In the genomic region with DNA sequence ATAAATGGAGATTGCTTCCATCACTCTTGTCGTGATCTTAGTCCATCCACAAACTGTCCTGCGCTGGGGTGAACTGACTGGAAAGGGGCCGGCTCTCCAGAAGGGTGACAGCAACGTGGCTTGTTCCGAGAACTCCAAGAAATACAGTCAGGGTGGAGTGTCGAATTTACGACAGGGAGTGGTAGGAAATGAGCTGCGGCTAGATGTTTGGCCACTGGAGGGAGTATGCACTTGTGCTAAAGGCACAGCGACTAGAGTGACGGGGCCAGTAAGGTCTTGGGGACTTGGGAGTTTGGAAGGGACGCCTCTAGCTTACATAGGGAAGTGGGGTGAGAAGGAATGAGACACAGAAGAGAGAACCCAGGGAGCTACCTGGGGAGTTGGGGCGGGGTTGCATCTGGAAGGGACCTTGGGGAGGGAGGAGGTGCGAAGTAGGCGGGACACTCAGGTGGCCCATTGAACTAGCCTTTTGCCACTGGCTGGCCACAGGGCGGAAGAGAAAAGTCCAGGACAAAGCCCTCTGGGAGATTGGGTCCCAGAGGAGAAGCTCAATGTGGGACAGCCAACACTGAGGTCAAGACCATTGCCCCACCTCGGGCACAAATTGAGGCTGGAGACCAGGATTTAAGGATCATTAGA, we compare ENCODE assay signal across 8 mouse cellular contexts. TPM values are rescaled to one million over a fixed set of nuclear protein-coding genes. Genes with fewer than 3 reads are reported as not detected.
DNase-seq lines count a peak whose midpoint lies in the region; ATAC-seq and TF ChIP-seq lines count a peak whose summit lies in the region.

Gmfg (plus strand) TSS at position 516 of the 639 bp plus-strand sequence.

- H3K4me3 ChIP-seq in heart, embryonic 11.5 days (ENCODE audit: low read depth, low read length): peak within 1 kb of the TSS; percentile 95
- peak within 1 kb of the TSS; percentile 68 for H3K4me3 ChIP-seq in kidney, embryonic 16.5 days (ENCODE audit: low read length)
- peak within 1 kb of the TSS; percentile 93 for H3K4me3 ChIP-seq in liver, embryonic 12.5 days
- H3K4me3 ChIP-seq in stomach, embryonic 15.5 days (replicated peaks): peak within 1 kb of the TSS; percentile 89

- H3K27ac ChIP-seq in heart, embryonic 11.5 days (ENCODE audit: low read depth, low read length): peak within 1 kb of the TSS; percentile 73
- H3K27ac ChIP-seq in kidney, embryonic 16.5 days (ENCODE audit: low read length): peak within 1 kb of the TSS; percentile 83
- peak within 1 kb of the TSS; percentile 83 for H3K27ac ChIP-seq in liver, embryonic 12.5 days
- peak within 1 kb of the TSS; percentile 73 for H3K27ac ChIP-seq in stomach, embryonic 15.5 days

- H3K9ac ChIP-seq in heart, embryonic 11.5 days (ENCODE audit: low read depth, low read length): peak within 1 kb of the TSS; percentile 80
- H3K9ac ChIP-seq in kidney, embryonic 16.5 days (replicated peaks; ENCODE audit: low read length): peak within 1 kb of the TSS; percentile 72
- peak within 1 kb of the TSS; percentile 73 for H3K9ac ChIP-seq in liver, embryonic 12.5 days
- peak within 1 kb of the TSS; percentile 35; the same call in 1 of the 2 replicates for H3K9ac ChIP-seq in stomach, embryonic 15.5 days

- DNase-seq in CD4-positive helper T cell, adult 2 months (ENCODE audit: low read depth, low spot score): peak; percentile 92
- peak; percentile 91 for DNase-seq in brain, embryonic 14.5 days (ENCODE audit: low read depth)
- DNase-seq in naive thymus-derived CD4-positive, alpha-beta T cell, adult 2 months (ENCODE audit: low read depth): peak; percentile 94

- peaks cover 16% of the 10 kb centered on the region; the same call in 1 of the 2 replicates for H3K4me1 ChIP-seq in heart, embryonic 11.5 days (ENCODE audit: control insufficient read depth, insufficient read depth, low read length)
- peaks cover 28% of the 10 kb centered on the region for H3K4me1 ChIP-seq in kidney, embryonic 16.5 days (ENCODE audit: insufficient read depth, low read length)
- H3K4me1 ChIP-seq in liver, embryonic 12.5 days: peaks cover 67% of the 10 kb centered on the region
- peaks cover 27% of the 10 kb centered on the region for H3K4me1 ChIP-seq in stomach, embryonic 15.5 days

- H3K9me3 ChIP-seq in heart, embryonic 11.5 days (replicated peaks; ENCODE audit: control insufficient read depth, low read length): no peaks in the 10 kb centered on the region
- H3K9me3 ChIP-seq in kidney, embryonic 16.5 days (ENCODE audit: low read length): no peaks in the 10 kb centered on the region
- no peaks in the 10 kb centered on the region for H3K9me3 ChIP-seq in liver, embryonic 12.5 days (replicated peaks)
- no peaks in the 10 kb centered on the region for H3K9me3 ChIP-seq in stomach, embryonic 15.5 days

- no peaks in the 10 kb centered on the region for H3K27me3 ChIP-seq in heart, embryonic 11.5 days (ENCODE audit: control insufficient read depth, insufficient read depth, low read length)
- no peaks in the 10 kb centered on the region for H3K27me3 ChIP-seq in kidney, embryonic 16.5 days (ENCODE audit: insufficient read depth, low read length)
- no peaks in the 10 kb centered on the region for H3K27me3 ChIP-seq in liver, embryonic 12.5 days (replicated peaks)
- H3K27me3 ChIP-seq in stomach, embryonic 15.5 days (replicated peaks): no peaks in the 10 kb centered on the region

- ATAC-seq in erythroblast, adult 5-6 weeks (replicated peaks; ENCODE audit: low FRiP score, poor library complexity, severe bottlenecking): peak; percentile 76
- ATAC-seq in heart, embryonic 11.5 days (replicated peaks; ENCODE audit: insufficient number of reproducible peaks, low FRiP score, low TSS enrichment): peak; percentile 19
- peak; percentile 46 for ATAC-seq in kidney, embryonic 16.5 days (ENCODE audit: low FRiP score, low TSS enrichment)
- peak; percentile 34 for ATAC-seq in liver, embryonic 12.5 days
- peak; percentile 23 for ATAC-seq in stomach, embryonic 15.5 days (ENCODE audit: insufficient read depth, low FRiP score, low read depth)

- TF ChIP-seq CTCF in brain, embryonic 14.5 days (IDR thresholded peaks at IDR 0.05; ENCODE audit: borderline replicate concordance, extremely low read depth, insufficient read depth, insufficient read length): peak; percentile 75; the same call in 1 of the 2 replicates

- TF ChIP-seq POLR2A in brain, embryonic 14.5 days (IDR thresholded peaks at IDR 0.05; ENCODE audit: borderline replicate concordance, extremely low read depth, insufficient read depth, insufficient read length, poor library complexity, severe bottlenecking): no peak

- WGBS in heart, embryonic 11.5 days (ENCODE audit: insufficient replicate concordance): 1% methylated on average over 16 of the region's 16 CpGs
- WGBS in kidney, embryonic 16.5 days: 1% methylated on average over 16 of the region's 16 CpGs
- 6% methylated on average over 16 of the region's 16 CpGs for WGBS in liver, embryonic 12.5 days (ENCODE audit: insufficient replicate concordance)
- 1% methylated on average over 16 of the region's 16 CpGs for WGBS in stomach, embryonic 15.5 days

- H3K4me2 ChIP-seq in heart, embryonic 11.5 days: peak within 1 kb of the TSS; percentile 91
- H3K4me2 ChIP-seq in kidney, embryonic 16.5 days (replicated peaks; ENCODE audit: low read depth, low read length): peak within 1 kb of the TSS; percentile 66
- H3K4me2 ChIP-seq in liver, embryonic 12.5 days: peak within 1 kb of the TSS; percentile 84
- H3K4me2 ChIP-seq in stomach, embryonic 15.5 days: peak within 1 kb of the TSS; percentile 71

- peaks cover 4% of the 10 kb centered on the region; the same call in 1 of the 2 replicates for H3K36me3 ChIP-seq in heart, embryonic 11.5 days (ENCODE audit: control insufficient read depth, insufficient read depth, low read length)
- no peaks in the 10 kb centered on the region for H3K36me3 ChIP-seq in kidney, embryonic 16.5 days (ENCODE audit: insufficient read depth, low read length)
- peaks cover 11% of the 10 kb centered on the region; the same call in 1 of the 2 replicates for H3K36me3 ChIP-seq in liver, embryonic 12.5 days
- H3K36me3 ChIP-seq in stomach, embryonic 15.5 days: no peaks in the 10 kb centered on the region; the same call in 1 of the 2 replicates

RNA-seq across cellular contexts. Expression of gene Gmfg, which starts in this region (rescaled TPM):
- polyA plus RNA-seq in brain, embryonic 14.5 days (2012; rRNA removed): 2.8 and 3.3 TPM in 2 replicates
- 69.4 and 105 TPM in 2 replicates for total RNA-seq in erythroblast, adult 5-6 weeks (2015; ENCODE audit: low replicate concordance)
- total RNA-seq in erythroblast, adult 5-6 weeks (2017; ENCODE audit: low replicate concordance): 115 and 118 TPM in 2 replicates
- polyA plus RNA-seq in heart, embryonic 11.5 days (2014; fragmentation: Nextera tagmentation; extraction: Ambion mirVana): 5.8 and 6.4 TPM in 2 replicates
- polyA plus RNA-seq in kidney, embryonic 16.5 days (2015; fragmentation: Nextera tagmentation; extraction: Ambion mirVana): 13.6 and 15.5 TPM in 2 replicates
- polyA plus RNA-seq in liver, embryonic 12.5 days (2016; fragmentation: Nextera tagmentation; extraction: Ambion mirVana): 41.0 and 41.3 TPM in 2 replicates
- 21.0 and 23.5 TPM in 2 replicates for polyA plus RNA-seq in stomach, embryonic 15.5 days (2015; fragmentation: Nextera tagmentation; extraction: Ambion mirVana)

Comparison
In these comparisons a context has a peak if more than half of its experiments do, and no peak if none do; other contexts are left out.
1. Peak in every context shown above with its lines: DNase-seq, ATAC-seq, H3K4me3 ChIP-seq and H3K27ac ChIP-seq.
2. ATAC-seq: peak in every context shown above with its lines; median percentile 76 in erythroblast, adult 5-6 weeks; 46 in kidney, embryonic 16.5 days; 34 in liver, embryonic 12.5 days; 23 in stomach, embryonic 15.5 days; 19 in heart, embryonic 11.5 days.